Mouse (Mus musculus): ENCODE results near the gene Ykt6. TPM values are rescaled to one million over a fixed set of nuclear protein-coding genes. Genes with fewer than 3 reads are reported as not detected.

Gene Ykt6
- total and polyA plus RNA-seq, 3 experiments = 76.5 to 98.1 (median 89.5) TPM

- TF ChIP-seq KAT2A (conservative IDR thresholded peaks at IDR 0.05; ENCODE audit: low read depth, low read length) = no peak
Measured at GRCm38 (mm10) chr11:5988126-5988525, 32.6 kb downstream of the Ykt6 start (continued).

- Histone ChIP-seq H3K79me2 (ENCODE audit: control insufficient read depth, insufficient read depth, low read length, poor library complexity) (no peaks in the 10 kb centered on the region), H3K4me3 (ENCODE audit: control insufficient read depth in 1 of 2, insufficient read depth in 1 of 2, low read depth in 2 of 2, low read length in 2 of 2) (no peak overlapping the region), H3K27ac (ENCODE audit: control insufficient read depth, low read depth, low read length) (no peak overlapping the region), H3K36me3 (ENCODE audit: control insufficient read depth in 1 of 2, insufficient read depth in 2 of 2, low read length in 2 of 2) (no peaks in the 10 kb centered on the region), H3K9me3 (replicated peaks; ENCODE audit: insufficient read depth, low read length) (no peaks in the 10 kb centered on the region), H3K4me1 (ENCODE audit: control insufficient read depth in 1 of 2, insufficient read depth in 2 of 2, low read length in 2 of 2) (no peaks in the 10 kb centered on the region), H3K27me3 (ENCODE audit: control insufficient read depth in 1 of 2, insufficient read depth in 2 of 2, low read length in 2 of 2) (no peaks in the 10 kb centered on the region; a peak in 1 of 4 replicates), H3K9ac (ENCODE audit: control insufficient read depth, low read depth, low read length, poor library complexity, severe bottlenecking) (no peak overlapping the region)
- DNase-seq (ENCODE audit: low read depth, low spot score) = no peak
- TF ChIP-seq MEF2A (IDR thresholded peaks at IDR 0.05; ENCODE audit: extremely low read depth, insufficient replicate concordance, low read depth, low read length, poor library complexity, severe bottlenecking) (no peak), CHD1 (IDR thresholded peaks at IDR 0.05; ENCODE audit: low read depth, low read length) (no peak), CTCF (IDR thresholded peaks at IDR 0.05 in 2 of 3, conservative IDR thresholded peaks at IDR 0.05 in 1 of 3; ENCODE audit: control insufficient read depth in 1 of 3, insufficient read depth in 1 of 3, low read depth in 2 of 3, low read length in 3 of 3, poor library complexity in 1 of 3, severe bottlenecking in 1 of 3) (no peak), MYB (IDR thresholded peaks at IDR 0.05; ENCODE audit: low read depth, low read length) (no peak), POLR2AphosphoS5 (IDR thresholded peaks at IDR 0.05; ENCODE audit: borderline replicate concordance, low read depth, low read length) (no peak), KAT2A (conservative IDR thresholded peaks at IDR 0.05; ENCODE audit: low read depth, low read length) (no peak), ZKSCAN1 (IDR thresholded peaks at IDR 0.05; ENCODE audit: low read depth, low read length) (no peak)
Measured at GRCm38 (mm10) chr11:5989954-5990593, 34.6 kb downstream of the Ykt6 start.

GRCm38 (mm10) chr11:5990910-5991309, 35.4 kb downstream of the Ykt6 start:
- TF ChIP-seq MAZ (IDR thresholded peaks at IDR 0.05; ENCODE audit: low read depth, low read length) (no peak; the same call in 1 of the 2 replicates), MYC (IDR thresholded peaks at IDR 0.05; ENCODE audit: low read depth, low read length) (no peak), CTCF (IDR thresholded peaks at IDR 0.05 in 2 of 3, conservative IDR thresholded peaks at IDR 0.05 in 1 of 3; ENCODE audit: control insufficient read depth in 1 of 3, insufficient read depth in 1 of 3, low read depth in 2 of 3, low read length in 3 of 3, poor library complexity in 1 of 3, severe bottlenecking in 1 of 3) (peak; percentile 67 to 92 (median 91)), MXI1 (IDR thresholded peaks at IDR 0.05; ENCODE audit: low read depth, low read length) (no peak), JUND (IDR thresholded peaks at IDR 0.05; ENCODE audit: low read depth, low read length) (no peak), ZC3H11A (IDR thresholded peaks at IDR 0.05; ENCODE audit: low read depth, low read length) (peak; percentile 75), ELF1 (IDR thresholded peaks at IDR 0.05; ENCODE audit: low read depth, low read length) (peak; percentile 84), SMC3 (IDR thresholded peaks at IDR 0.05; ENCODE audit: low read depth, low read length) (peak; percentile 91), MAX (IDR thresholded peaks at IDR 0.05; ENCODE audit: low read length) (no peak), RAD21 (IDR thresholded peaks at IDR 0.05; ENCODE audit: low read depth, low read length) (peak; percentile 75), HCFC1 (IDR thresholded peaks at IDR 0.05; ENCODE audit: low read depth, low read length) (no peak), ZMIZ1 (IDR thresholded peaks at IDR 0.05; ENCODE audit: low read depth, low read length) (no peak)
- H3K27me3 ChIP-seq (ENCODE audit: control insufficient read depth in 1 of 2, insufficient read depth in 2 of 2, low read length in 2 of 2) = no peaks in the 10 kb centered on the region; a peak in 1 of 4 replicates
- peak; percentile 81 for DNase-seq (ENCODE audit: low read depth, low spot score)
- 0 out of 2 replicates have a peak overlapping the region, but pooled peaks have one; percentile 3 for H3K9ac ChIP-seq (ENCODE audit: control insufficient read depth, low read depth, low read length, poor library complexity, severe bottlenecking)
- no peak overlapping the region for H3K4me3 ChIP-seq (ENCODE audit: control insufficient read depth in 1 of 2, insufficient read depth in 1 of 2, low read depth in 2 of 2, low read length in 2 of 2)
- no peaks in the 10 kb centered on the region for H3K9me3 ChIP-seq (replicated peaks; ENCODE audit: insufficient read depth, low read length)
- no peak overlapping the region for H3K27ac ChIP-seq (ENCODE audit: control insufficient read depth, low read depth, low read length)
- H3K36me3 ChIP-seq (ENCODE audit: control insufficient read depth in 1 of 2, insufficient read depth in 2 of 2, low read length in 2 of 2) = no peaks in the 10 kb centered on the region
- no peaks in the 10 kb centered on the region for H3K4me1 ChIP-seq (ENCODE audit: control insufficient read depth in 1 of 2, insufficient read depth in 2 of 2, low read length in 2 of 2)
- H3K79me2 ChIP-seq (ENCODE audit: control insufficient read depth, insufficient read depth, low read length, poor library complexity) = no peaks in the 10 kb centered on the region

All from MEL (cell line).